Mouse (Mus musculus) embryonic fibroblast, embryonic 13.5 days (primary cell): Measurements from ENCODE around the gene 1700012B09Rik. TPM values are rescaled to one million over a fixed set of nuclear protein-coding genes. Genes with fewer than 3 reads are reported as not detected.

ENCODE experiments used
- H3K27ac ChIP-seq: 2 replicates; pipeline ENCODE4 v1.5.1; 2012; ENCODE audit warnings: low read length, control low read depth, inconsistent platforms; ENCODE audit not compliant: insufficient read depth
- H3K4me1 ChIP-seq: 2 replicates; pipeline ENCODE4 v1.6.1; 2011; ENCODE audit warnings: low read length; ENCODE audit not compliant: control insufficient read depth, insufficient read depth
- H3K4me3 ChIP-seq: 2 replicates; pipeline ENCODE4 v1.5.1; 2011; ENCODE audit warnings: mild to moderate bottlenecking, control low read depth, low read length; ENCODE audit not compliant: insufficient read depth
- CTCF ChIP-seq: IDR thresholded peaks from 2 replicates; pipeline ENCODE4 v1.5.1; 2011; ENCODE audit warnings: mild to moderate bottlenecking, control low read depth, low read length, moderate library complexity, borderline replicate concordance; ENCODE audit not compliant: insufficient read depth
- POLR2A ChIP-seq: IDR thresholded peaks from 2 replicates; pipeline ENCODE4 v1.6.1; 2011; ENCODE audit warnings: low read depth, mild to moderate bottlenecking, control low read depth, low read length, moderate library complexity
- polyA plus RNA-seq: library from polyadenylated mRNA; stranded (reverse); fragments of >200 nt; gene quantifications from 2 replicates; pipeline ENCODE4 v1.2.4, GENCODE M21; 2011; ENCODE audit warnings: low read depth; ENCODE audit not compliant: missing spikeins, insufficient read length

Gene 1700012B09Rik
- polyA plus RNA-seq, 1 experiment, result not detected

DNA sequence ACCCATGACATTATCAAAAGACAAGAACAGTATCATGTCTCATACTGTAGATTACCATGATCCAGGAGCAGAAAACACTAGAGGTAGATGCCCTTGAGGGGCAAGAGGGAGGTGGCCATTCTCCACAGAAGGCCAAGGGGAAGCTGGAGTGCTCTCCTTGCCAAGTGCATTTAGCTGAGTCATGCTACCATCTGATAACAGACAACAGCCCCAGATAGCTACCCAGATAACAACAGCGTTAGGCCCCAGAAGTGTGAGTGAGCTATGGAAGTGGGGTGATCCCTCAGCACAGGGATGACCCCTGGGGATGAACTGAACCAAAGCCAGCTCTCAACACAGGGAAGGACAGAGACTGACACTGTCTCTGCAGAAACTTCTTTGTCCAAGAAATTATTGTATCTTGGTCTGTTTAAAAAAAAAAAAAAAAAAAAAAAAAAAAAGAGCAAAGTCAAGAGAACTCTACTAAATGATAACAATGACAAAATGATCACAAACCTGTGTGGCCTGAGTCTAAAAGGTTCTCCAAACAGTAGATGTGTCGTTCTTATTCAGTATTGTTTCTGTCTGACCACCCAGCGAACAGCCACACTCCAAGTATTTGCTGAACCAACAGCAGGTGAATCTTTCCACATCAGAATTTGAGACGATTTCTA lies 31.2 kb downstream of the 1700012B09Rik start:
- Histone ChIP-seq H3K4me1 (no peaks in the 10 kb centered on the region), H3K4me3 (no peak overlapping the region), H3K27ac (no peak overlapping the region)
- no peak for TF ChIP-seq CTCF
- no peak for TF ChIP-seq POLR2A

DNA sequence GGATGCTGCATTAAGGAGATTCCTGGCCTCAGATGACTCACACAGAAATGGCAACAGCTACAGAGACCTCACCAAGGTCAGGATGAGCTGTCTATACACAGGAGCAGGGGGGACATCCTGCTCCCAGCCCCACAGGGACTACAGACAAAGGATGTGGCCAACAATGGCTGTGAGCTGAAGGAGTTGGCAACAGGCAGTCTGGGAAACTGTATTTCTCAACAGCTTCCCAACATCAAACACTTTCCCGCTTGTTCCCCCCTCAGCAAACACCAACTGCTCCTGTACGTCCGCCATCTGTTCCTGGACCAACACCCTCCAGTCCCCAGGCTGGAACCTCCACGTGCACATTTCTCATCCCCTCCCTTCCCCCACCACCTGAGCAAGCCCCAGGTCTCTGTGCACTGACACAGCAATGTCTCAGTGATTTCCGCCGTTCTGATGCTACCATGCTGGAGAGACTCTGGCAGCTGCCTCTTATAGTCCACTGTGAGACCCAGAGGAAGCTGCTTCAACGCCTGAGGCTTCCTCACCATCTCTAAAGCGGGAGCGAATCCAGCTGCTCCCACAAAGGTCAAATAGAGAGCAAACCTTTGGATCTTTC lies 39.8 kb downstream of the 1700012B09Rik start:
- no peak overlapping the region for H3K27ac ChIP-seq
- no peak overlapping the region for H3K4me3 ChIP-seq
- H3K4me1 ChIP-seq, result peaks cover 4% of the 10 kb centered on the region; the same call in 1 of the 2 replicates
- TF ChIP-seq CTCF, result no peak
- TF ChIP-seq POLR2A, result no peak

DNA sequence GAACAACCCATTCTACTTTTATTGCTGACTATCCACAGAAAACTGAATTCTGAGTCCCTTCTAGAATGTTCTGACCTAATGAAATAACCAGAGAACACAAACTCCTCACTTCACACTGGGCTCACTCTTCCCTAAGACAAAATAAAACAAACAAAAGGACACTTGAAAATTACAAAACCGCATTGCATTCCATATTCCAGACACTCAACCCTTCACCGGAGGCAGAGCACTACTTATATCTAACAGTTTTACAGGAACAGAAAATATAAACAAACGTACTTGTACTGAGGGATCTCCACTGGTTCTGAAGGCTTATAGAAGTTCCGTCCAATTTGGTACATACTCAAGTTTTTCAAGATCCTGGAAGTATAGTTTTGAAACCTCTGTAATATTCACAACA lies 42.5 kb downstream of the 1700012B09Rik start:
- TF ChIP-seq CTCF (no peak), POLR2A (no peak)
- Histone ChIP-seq H3K27ac (no peak overlapping the region), H3K4me1 (peaks cover 4% of the 10 kb centered on the region; the same call in 1 of the 2 replicates), H3K4me3 (no peak overlapping the region)

GRCm38 (mm10) chr9:14726629-14727028 lies 44.2 kb downstream of the 1700012B09Rik start:
- H3K27ac ChIP-seq, result no peak overlapping the region
- TF ChIP-seq POLR2A (no peak), CTCF (no peak)
- H3K4me1 ChIP-seq, result peaks cover 4% of the 10 kb centered on the region; the same call in 1 of the 2 replicates
- H3K4me3 ChIP-seq, result no peak overlapping the region

DNA sequence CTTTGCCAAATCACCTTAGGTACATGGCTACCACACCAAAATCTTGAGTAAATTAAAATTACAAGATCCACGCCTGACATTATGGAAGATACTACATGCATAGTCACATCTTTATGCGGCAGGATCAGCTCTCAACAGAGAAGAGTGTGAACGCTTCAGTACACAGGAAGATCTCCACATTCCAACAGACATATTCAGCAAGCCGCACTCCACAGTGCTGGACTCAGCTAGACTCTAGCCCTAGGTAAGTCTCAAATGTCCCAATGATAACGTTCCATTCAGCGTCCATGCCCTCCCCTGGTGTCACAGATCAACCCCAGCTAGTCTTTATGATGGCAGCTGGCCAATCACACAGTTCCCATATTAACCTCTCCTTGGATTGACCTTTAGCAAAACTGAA lies 44.8 kb downstream of the 1700012B09Rik start:
- TF ChIP-seq POLR2A (no peak), CTCF (no peak)
- H3K4me1 ChIP-seq, result peaks cover 2% of the 10 kb centered on the region; the same call in 1 of the 2 replicates
- no peak overlapping the region for H3K4me3 ChIP-seq
- H3K27ac ChIP-seq, result no peak overlapping the region

GRCm38 (mm10) chr9:14724755-14725420 lies 45.9 kb downstream of the 1700012B09Rik start:
- H3K4me1 ChIP-seq, result no peaks in the 10 kb centered on the region
- no peak for TF ChIP-seq POLR2A
- no peak for TF ChIP-seq CTCF
- no peak overlapping the region for H3K27ac ChIP-seq
- no peak overlapping the region for H3K4me3 ChIP-seq

- TF ChIP-seq CTCF (no peak), POLR2A (no peak)
- peaks cover 5% of the 10 kb centered on the region; the same call in 1 of the 2 replicates for H3K4me1 ChIP-seq
Measured at GRCm38 (mm10) chr9:14721610-14722009, 49.2 kb downstream of the 1700012B09Rik start.

GRCm38 (mm10) chr9:14720384-14720783 lies 50.4 kb downstream of the 1700012B09Rik start:
- no peak overlapping the region for H3K27ac ChIP-seq
- H3K4me1 ChIP-seq, result peaks cover 5% of the 10 kb centered on the region; the same call in 1 of the 2 replicates

More at GRCm38 (mm10) chr9:14721610-14722009, 49.2 kb downstream of the 1700012B09Rik start:
- Histone ChIP-seq H3K4me3 (no peak overlapping the region), H3K27ac (no peak overlapping the region)

GRCm38 (mm10) chr9:14718332-14718691 lies 52.5 kb downstream of the 1700012B09Rik start:
- Histone ChIP-seq H3K4me1 (peaks cover 5% of the 10 kb centered on the region; the same call in 1 of the 2 replicates), H3K27ac (no peak overlapping the region), H3K4me3 (no peak overlapping the region)
- no peak for TF ChIP-seq CTCF
- no peak for TF ChIP-seq POLR2A

More at GRCm38 (mm10) chr9:14720384-14720783, 50.4 kb downstream of the 1700012B09Rik start:
- no peak for TF ChIP-seq POLR2A
- no peak for TF ChIP-seq CTCF
- H3K4me3 ChIP-seq, result no peak overlapping the region
